8 mouse cellular contexts compared by ENCODE assay signal in the genomic region with DNA sequence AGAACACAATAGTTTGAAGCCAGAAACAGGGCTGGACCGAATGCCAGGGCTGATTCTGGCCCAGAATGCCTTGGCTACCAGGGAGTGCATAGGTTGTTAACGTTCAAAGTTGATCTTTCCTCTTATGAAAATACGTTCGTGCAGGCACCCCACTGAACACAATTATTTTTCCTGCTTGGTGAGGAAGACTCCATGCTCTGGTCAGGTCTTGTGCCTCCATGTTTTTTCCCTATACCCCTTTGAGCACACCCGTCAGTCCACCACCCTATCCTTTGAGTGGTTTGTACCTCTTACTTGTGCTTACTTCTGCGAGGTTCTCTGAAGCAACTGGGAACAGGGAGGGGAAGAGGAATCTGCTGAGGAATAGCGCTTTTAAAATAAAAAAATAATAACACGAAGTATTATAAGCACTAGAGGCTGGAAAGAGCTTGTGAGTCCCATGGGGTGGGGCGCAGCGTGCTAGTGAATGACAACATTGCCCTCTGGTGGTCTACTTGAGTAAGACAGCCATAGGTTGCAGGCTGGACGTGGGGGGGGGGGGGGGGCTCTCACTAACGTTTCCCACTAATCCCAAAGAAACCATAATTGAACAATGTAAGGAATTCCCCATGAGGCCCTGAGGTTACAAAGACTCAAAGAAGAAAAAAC.
DNase-seq lines count a peak whose midpoint lies in the region; ATAC-seq lines count a peak whose summit lies in the region.

No protein-coding gene starts in this region.

- H3K4me3 ChIP-seq in liver, embryonic 12.5 days: no peak overlapping the region
- no peak overlapping the region for H3K4me3 ChIP-seq in intestine, embryonic 16.5 days (ENCODE audit: low read length)
- H3K4me3 ChIP-seq in midbrain, embryonic 15.5 days: no peak overlapping the region

- no peak overlapping the region for H3K27ac ChIP-seq in liver, embryonic 12.5 days
- H3K27ac ChIP-seq in intestine, embryonic 16.5 days (ENCODE audit: low read length): no peak overlapping the region
- no peak overlapping the region for H3K27ac ChIP-seq in midbrain, embryonic 15.5 days

- no peak for ATAC-seq in liver, embryonic 12.5 days
- ATAC-seq in common myeloid progenitor, adult 5-6 weeks (replicated peaks; ENCODE audit: low read depth, poor library complexity, severe bottlenecking): peak; percentile 98
- ATAC-seq in intestine, embryonic 16.5 days: peak; percentile 56; the same call in 1 of the 2 replicates
- ATAC-seq in midbrain, embryonic 15.5 days (replicated peaks): peak; percentile 90

- H3K4me1 ChIP-seq in liver, embryonic 12.5 days: no peaks in the 10 kb centered on the region
- no peaks in the 10 kb centered on the region for H3K4me1 ChIP-seq in intestine, embryonic 16.5 days (ENCODE audit: control insufficient read depth, insufficient read depth, low read length)
- H3K4me1 ChIP-seq in midbrain, embryonic 15.5 days: no peaks in the 10 kb centered on the region

- WGBS in liver, embryonic 12.5 days (ENCODE audit: insufficient replicate concordance): 34% methylated on average over 12 of the region's 12 CpGs
- 38% methylated on average over 12 of the region's 12 CpGs for WGBS in intestine, embryonic 16.5 days
- WGBS in midbrain, embryonic 15.5 days: 43% methylated on average over 12 of the region's 12 CpGs

- DNase-seq in liver: peak; percentile 61
- peak; percentile 26 for DNase-seq in gastrocnemius, postnatal 25 days
- DNase-seq in left cerebral cortex, postnatal 36 days (ENCODE audit: low spot score in 2 of 2): peak; percentile 28 to 53
- DNase-seq in spleen, postnatal 4 days (ENCODE audit: low spot score in 2 of 2): peak; percentile 49 to 73

- H3K4me2 ChIP-seq in liver, embryonic 12.5 days: no peak overlapping the region
- H3K4me2 ChIP-seq in intestine, embryonic 16.5 days (ENCODE audit: low read depth, low read length): no peak overlapping the region
- H3K4me2 ChIP-seq in midbrain, embryonic 15.5 days: no peak overlapping the region

- H3K9me3 ChIP-seq in liver, embryonic 12.5 days (replicated peaks): no peaks in the 10 kb centered on the region
- H3K9me3 ChIP-seq in intestine, embryonic 16.5 days (ENCODE audit: control insufficient read depth, low read length): no peaks in the 10 kb centered on the region
- H3K9me3 ChIP-seq in midbrain, embryonic 15.5 days: no peaks in the 10 kb centered on the region

- no peaks in the 10 kb centered on the region for H3K36me3 ChIP-seq in liver, embryonic 12.5 days
- H3K36me3 ChIP-seq in intestine, embryonic 16.5 days (ENCODE audit: control insufficient read depth, insufficient read depth, low read length): no peaks in the 10 kb centered on the region
- no peaks in the 10 kb centered on the region for H3K36me3 ChIP-seq in midbrain, embryonic 15.5 days (replicated peaks)

- H3K9ac ChIP-seq in liver, embryonic 12.5 days: no peak overlapping the region
- no peak overlapping the region for H3K9ac ChIP-seq in intestine, embryonic 16.5 days (ENCODE audit: low read depth, low read length)
- H3K9ac ChIP-seq in midbrain, embryonic 15.5 days: no peak overlapping the region

- intact Hi-C loops in left cerebral cortex, postnatal 36 days (cut with DNase I): loop anchor here (2.0 kb wide), 1 partner anchor 888 kb away; no protein-coding TSS in a partner anchor

- 0 out of 2 replicates have a peak, but pooled peaks cover 4% of the 10 kb centered on the region for H3K27me3 ChIP-seq in liver, embryonic 12.5 days (replicated peaks)
- no peaks in the 10 kb centered on the region for H3K27me3 ChIP-seq in intestine, embryonic 16.5 days (replicated peaks; ENCODE audit: control insufficient read depth, insufficient read depth, low read length)
- no peaks in the 10 kb centered on the region for H3K27me3 ChIP-seq in midbrain, embryonic 15.5 days (replicated peaks)
